Mouse (Mus musculus): ENCODE measurements around the gene Gm12355. TPM values are rescaled to one million over a fixed set of nuclear protein-coding genes. Genes with fewer than 3 reads are reported as not detected.
"Not testable (repeated sequence)": the region's sequence is repeated elsewhere in the genome, so short reads cannot be mapped to it uniquely, and the experiment has no call there.

Gene Gm12355
- total and polyA plus RNA-seq, 3 experiments: 1.3 to 3.4 TPM; not detected in 1

DNA sequence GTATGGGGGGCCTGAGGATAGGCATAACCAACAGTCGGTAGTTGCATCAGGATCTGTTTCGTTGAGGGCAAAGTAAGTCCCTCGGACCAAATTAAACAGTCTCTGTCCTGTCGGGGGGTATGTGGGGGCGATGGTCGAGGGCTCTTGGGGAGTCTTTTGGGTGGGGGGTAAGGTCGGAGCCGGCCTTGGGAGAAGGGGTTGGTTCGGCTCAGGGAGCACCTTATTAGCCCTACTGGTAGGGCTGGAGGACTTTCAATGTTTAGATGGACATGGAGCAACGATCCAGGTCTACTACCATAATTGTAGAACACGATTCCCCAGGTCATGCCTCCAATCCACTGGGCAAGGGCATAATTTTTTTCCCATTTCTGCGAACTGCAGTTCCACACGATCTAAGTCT lies 4.7 kb downstream of the Gm12355 start:
- H3K36me3 ChIP-seq (replicated peaks): no peaks in the 10 kb centered on the region
- ATAC-seq (ENCODE audit: extremely low read depth, insufficient number of reproducible peaks, low FRiP score, poor library complexity, severe bottlenecking) (no peak), DNase-seq (ENCODE audit: low spot score) (no peak)
- TF ChIP-seq CTCF (IDR thresholded peaks at IDR 0.05; ENCODE audit: low read depth, low read length): no peak
- TF ChIP-seq TAL1 (conservative IDR thresholded peaks at IDR 0.05; ENCODE audit: low read depth, low read length): no peak
- TF ChIP-seq POLR2AphosphoS5 (IDR thresholded peaks at IDR 0.05; ENCODE audit: insufficient replicate concordance, low read depth, low read length): no peak
- no peak for TF ChIP-seq GATA1 (IDR thresholded peaks at IDR 0.05; ENCODE audit: borderline replicate concordance, low read length)
- TF ChIP-seq GATA2 (IDR thresholded peaks at IDR 0.05; ENCODE audit: borderline replicate concordance, low read depth, low read length): no peak
- H3K4me1 ChIP-seq (ENCODE audit: insufficient read depth, low read depth, low read length): no peaks in the 10 kb centered on the region
- no peaks in the 10 kb centered on the region for H3K9me3 ChIP-seq (replicated peaks)
- H3K27me3 ChIP-seq (ENCODE audit: insufficient read depth, low read length): peaks cover 3% of the 10 kb centered on the region
- H3K4me3 ChIP-seq (ENCODE audit: low read depth, low read length): no peak overlapping the region

DNA sequence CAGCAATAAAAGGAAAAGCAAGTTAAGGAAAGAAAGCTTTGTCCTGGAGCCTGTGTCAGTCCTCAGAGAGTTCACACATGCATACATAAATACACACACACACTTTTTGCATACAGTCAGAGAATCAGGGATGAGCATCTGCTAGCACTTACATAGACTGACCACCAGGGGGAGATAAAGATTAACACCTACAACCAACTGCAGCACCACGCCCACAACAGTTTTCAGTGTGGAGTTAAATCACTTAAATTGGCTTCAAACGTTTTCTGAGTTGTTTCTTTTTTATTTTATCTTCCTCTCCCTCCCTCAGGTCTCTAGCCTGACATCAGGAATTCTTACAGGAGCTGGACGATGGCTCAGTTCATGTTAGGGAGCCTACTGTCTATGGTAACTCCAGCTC lies 18.7 kb downstream of the Gm12355 start:
- Histone ChIP-seq H3K9me3 (replicated peaks) (no peaks in the 10 kb centered on the region), H3K4me1 (ENCODE audit: insufficient read depth, low read depth, low read length) (peaks cover 9% of the 10 kb centered on the region), H3K36me3 (replicated peaks) (no peaks in the 10 kb centered on the region), H3K4me3 (ENCODE audit: low read depth, low read length) (no peak overlapping the region), H3K27me3 (ENCODE audit: insufficient read depth, low read length) (peaks cover 35% of the 10 kb centered on the region)
- DNase-seq (ENCODE audit: low spot score) (no peak), ATAC-seq (ENCODE audit: extremely low read depth, insufficient number of reproducible peaks, low FRiP score, poor library complexity, severe bottlenecking) (no peak; the same call in 1 of the 2 replicates)
- TF ChIP-seq CTCF (IDR thresholded peaks at IDR 0.05; ENCODE audit: low read depth, low read length) (peak; percentile 52), GATA2 (IDR thresholded peaks at IDR 0.05; ENCODE audit: borderline replicate concordance, low read depth, low read length) (no peak)

DNA sequence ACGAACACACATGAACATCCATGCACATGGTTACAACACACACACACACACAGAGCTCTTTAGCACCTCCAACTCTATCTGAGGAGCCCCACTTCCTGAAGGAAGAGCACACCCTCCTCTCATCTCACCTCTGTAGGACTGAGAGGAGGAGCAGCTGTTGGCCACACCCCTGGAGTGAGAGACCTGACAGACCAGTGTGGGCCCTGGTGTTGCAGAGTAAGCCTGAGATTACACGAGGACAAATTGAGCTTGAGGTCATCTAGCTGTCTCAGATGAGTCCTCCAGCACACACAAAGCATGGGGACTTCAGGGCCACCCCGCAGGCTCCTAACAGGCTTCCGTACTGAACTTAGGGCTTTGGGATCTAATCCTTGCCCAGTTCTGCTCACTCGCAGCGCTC lies 20.6 kb downstream of the Gm12355 start:
- H3K36me3 ChIP-seq (replicated peaks); H3K4me3 ChIP-seq (ENCODE audit: low read depth, low read length); DNase-seq (ENCODE audit: low spot score); H3K9me3 ChIP-seq (replicated peaks); ATAC-seq (ENCODE audit: extremely low read depth, insufficient number of reproducible peaks, low FRiP score, poor library complexity, severe bottlenecking): not testable (repeated sequence)
- peaks cover 46% of the 10 kb centered on the region for H3K27me3 ChIP-seq (ENCODE audit: insufficient read depth, low read length)
- peaks cover 13% of the 10 kb centered on the region for H3K4me1 ChIP-seq (ENCODE audit: insufficient read depth, low read depth, low read length)

DNA sequence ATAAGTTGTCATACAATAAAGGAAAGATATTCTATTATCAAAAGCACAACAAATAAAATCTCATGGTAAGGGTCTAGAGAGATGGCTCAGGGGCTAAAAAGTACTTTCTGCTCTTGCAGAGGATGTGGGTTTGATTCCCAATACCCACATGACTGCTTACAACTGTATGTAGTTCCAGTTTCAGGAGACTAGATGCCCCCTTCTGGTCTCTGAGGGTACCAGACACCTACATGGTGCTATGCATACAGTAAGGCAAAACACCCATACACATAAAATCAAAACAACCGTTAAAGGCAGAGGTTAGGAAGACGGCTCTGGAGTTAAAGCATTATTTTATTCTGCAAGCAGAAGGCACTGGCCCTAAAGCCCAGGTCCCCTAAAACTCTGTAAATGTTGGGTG lies 21.5 kb downstream of the Gm12355 start:
- TF ChIP-seq TAL1 (conservative IDR thresholded peaks at IDR 0.05; ENCODE audit: low read depth, low read length) (no peak), GATA2 (IDR thresholded peaks at IDR 0.05; ENCODE audit: borderline replicate concordance, low read depth, low read length) (no peak), GATA1 (IDR thresholded peaks at IDR 0.05; ENCODE audit: borderline replicate concordance, low read length) (no peak), POLR2AphosphoS5 (IDR thresholded peaks at IDR 0.05; ENCODE audit: insufficient replicate concordance, low read depth, low read length) (no peak), CTCF (IDR thresholded peaks at IDR 0.05; ENCODE audit: low read depth, low read length) (no peak)
- Histone ChIP-seq H3K4me1 (ENCODE audit: insufficient read depth, low read depth, low read length) (peaks cover 18% of the 10 kb centered on the region), H3K27me3 (ENCODE audit: insufficient read depth, low read length) (peaks cover 49% of the 10 kb centered on the region), H3K36me3 (replicated peaks) (no peaks in the 10 kb centered on the region), H3K4me3 (ENCODE audit: low read depth, low read length) (no peak overlapping the region), H3K9me3 (replicated peaks) (no peaks in the 10 kb centered on the region)
- no peak for ATAC-seq (ENCODE audit: extremely low read depth, insufficient number of reproducible peaks, low FRiP score, poor library complexity, severe bottlenecking)
- no peak for DNase-seq (ENCODE audit: low spot score)

DNA sequence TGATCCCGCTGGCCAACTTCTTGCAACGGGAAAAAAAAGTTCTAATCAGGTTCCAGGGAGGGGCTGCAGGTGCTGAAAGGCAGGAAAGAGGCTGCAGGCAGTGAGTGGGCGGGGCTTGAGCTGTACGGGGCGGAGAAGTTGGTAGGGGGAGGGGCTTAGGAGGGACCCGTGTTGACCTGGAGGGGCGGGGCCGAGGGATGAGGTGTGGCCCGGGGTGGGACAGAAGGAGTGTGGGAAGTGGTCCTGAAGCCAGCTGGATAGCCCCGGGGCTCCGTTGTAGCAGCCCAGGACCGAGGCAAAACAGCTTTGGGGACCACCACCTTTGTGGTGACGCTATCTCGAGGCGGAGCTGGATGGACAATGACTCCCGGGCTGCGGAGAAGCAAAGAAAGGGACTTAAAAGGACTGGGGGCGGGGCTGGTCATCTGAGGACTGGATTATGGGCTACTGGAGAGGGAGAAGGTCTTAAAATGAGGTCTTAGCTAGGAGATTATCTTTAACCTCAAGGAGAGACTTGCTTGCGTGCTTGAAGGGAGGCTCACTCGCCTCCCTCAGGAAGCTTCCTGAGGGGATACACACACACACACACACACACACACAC lies 23.3 kb downstream of the Gm12355 start:
- no peaks in the 10 kb centered on the region for H3K36me3 ChIP-seq (replicated peaks)
- peak overlapping the region; percentile 61; the same call in 1 of the 2 replicates for H3K4me3 ChIP-seq (ENCODE audit: low read depth, low read length)

DNA sequence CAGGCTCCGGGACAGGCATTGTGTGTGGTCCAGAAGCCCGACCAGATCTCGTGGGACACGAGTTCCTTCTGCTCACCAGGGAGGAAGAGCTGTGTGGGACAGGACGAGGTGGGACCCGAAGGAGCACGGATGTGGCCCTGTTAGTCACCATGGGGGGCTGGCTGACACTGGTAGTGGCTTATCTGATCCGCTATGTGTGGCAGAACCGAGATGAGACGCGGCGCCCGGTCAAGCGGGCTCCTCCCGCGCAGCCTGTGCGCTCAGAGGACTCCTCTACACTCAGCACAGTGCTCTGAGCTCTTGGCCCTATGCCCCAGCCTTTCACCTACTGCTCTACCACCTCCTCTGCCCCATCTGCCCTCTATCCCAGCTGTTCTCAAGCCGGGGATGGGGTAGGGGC lies 26.2 kb downstream of the Gm12355 start:
- H3K4me3 ChIP-seq (ENCODE audit: low read depth, low read length): no peak overlapping the region; the same call in 1 of the 2 replicates
- TF ChIP-seq TAL1 (conservative IDR thresholded peaks at IDR 0.05; ENCODE audit: low read depth, low read length) (no peak), GATA2 (IDR thresholded peaks at IDR 0.05; ENCODE audit: borderline replicate concordance, low read depth, low read length) (no peak), GATA1 (IDR thresholded peaks at IDR 0.05; ENCODE audit: borderline replicate concordance, low read length) (no peak), POLR2AphosphoS5 (IDR thresholded peaks at IDR 0.05; ENCODE audit: insufficient replicate concordance, low read depth, low read length) (no peak), CTCF (IDR thresholded peaks at IDR 0.05; ENCODE audit: low read depth, low read length) (no peak)
- peaks cover 52% of the 10 kb centered on the region for H3K27me3 ChIP-seq (ENCODE audit: insufficient read depth, low read length)
- DNase-seq (ENCODE audit: low spot score): no peak
- no peaks in the 10 kb centered on the region for H3K36me3 ChIP-seq (replicated peaks)
- no peaks in the 10 kb centered on the region for H3K9me3 ChIP-seq (replicated peaks)
- H3K4me1 ChIP-seq (ENCODE audit: insufficient read depth, low read depth, low read length): peaks cover 48% of the 10 kb centered on the region
- no peak for ATAC-seq (ENCODE audit: extremely low read depth, insufficient number of reproducible peaks, low FRiP score, poor library complexity, severe bottlenecking)

More for the DNA sequence above, 23.3 kb downstream of the Gm12355 start:
- ATAC-seq (ENCODE audit: extremely low read depth, insufficient number of reproducible peaks, low FRiP score, poor library complexity, severe bottlenecking) (peak; percentile 28; the same call in 1 of the 2 replicates), DNase-seq (ENCODE audit: low spot score) (no peak)
- peaks cover 60% of the 10 kb centered on the region for H3K27me3 ChIP-seq (ENCODE audit: insufficient read depth, low read length)
- no peaks in the 10 kb centered on the region for H3K9me3 ChIP-seq (replicated peaks)
- TF ChIP-seq CTCF (IDR thresholded peaks at IDR 0.05; ENCODE audit: low read depth, low read length) (no peak), GATA1 (IDR thresholded peaks at IDR 0.05; ENCODE audit: borderline replicate concordance, low read length) (no peak), GATA2 (IDR thresholded peaks at IDR 0.05; ENCODE audit: borderline replicate concordance, low read depth, low read length) (no peak)
- peaks cover 30% of the 10 kb centered on the region for H3K4me1 ChIP-seq (ENCODE audit: insufficient read depth, low read depth, low read length)

DNA sequence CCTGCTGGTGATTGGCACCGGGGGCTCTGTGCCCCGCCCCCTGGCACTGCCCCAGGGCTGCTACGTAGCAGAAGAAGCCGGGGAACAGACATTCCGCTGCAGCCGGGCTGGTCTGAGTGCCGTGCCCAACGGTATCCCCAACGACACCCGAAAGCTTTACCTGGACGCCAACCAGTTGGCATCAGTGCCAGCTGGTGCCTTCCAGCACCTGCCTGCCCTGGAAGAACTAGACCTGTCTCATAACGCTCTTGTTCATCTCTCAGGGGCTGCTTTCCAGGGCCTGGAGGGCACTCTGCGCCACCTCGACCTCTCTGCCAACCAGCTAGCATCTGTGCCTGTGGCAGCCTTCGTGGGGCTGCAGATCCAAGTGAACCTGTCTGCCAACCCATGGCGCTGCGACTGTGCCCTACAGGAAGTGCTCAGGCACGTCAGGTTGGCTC lies 26.6 kb downstream of the Gm12355 start:
- Histone ChIP-seq H3K36me3 (replicated peaks) (no peaks in the 10 kb centered on the region), H3K4me1 (ENCODE audit: insufficient read depth, low read depth, low read length) (peaks cover 50% of the 10 kb centered on the region), H3K9me3 (replicated peaks) (no peaks in the 10 kb centered on the region), H3K4me3 (ENCODE audit: low read depth, low read length) (no peak overlapping the region), H3K27me3 (ENCODE audit: insufficient read depth, low read length) (peaks cover 52% of the 10 kb centered on the region)
- DNase-seq (ENCODE audit: low spot score) (no peak), ATAC-seq (ENCODE audit: extremely low read depth, insufficient number of reproducible peaks, low FRiP score, poor library complexity, severe bottlenecking) (no peak)
- TF ChIP-seq POLR2AphosphoS5 (IDR thresholded peaks at IDR 0.05; ENCODE audit: insufficient replicate concordance, low read depth, low read length) (no peak), GATA2 (IDR thresholded peaks at IDR 0.05; ENCODE audit: borderline replicate concordance, low read depth, low read length) (no peak), GATA1 (IDR thresholded peaks at IDR 0.05; ENCODE audit: borderline replicate concordance, low read length) (no peak)

Data from G1E (cell line).